Mouse (Mus musculus): ENCODE data around the gene Ldlrad2.

The Ldlrad2 gene

DNA sequence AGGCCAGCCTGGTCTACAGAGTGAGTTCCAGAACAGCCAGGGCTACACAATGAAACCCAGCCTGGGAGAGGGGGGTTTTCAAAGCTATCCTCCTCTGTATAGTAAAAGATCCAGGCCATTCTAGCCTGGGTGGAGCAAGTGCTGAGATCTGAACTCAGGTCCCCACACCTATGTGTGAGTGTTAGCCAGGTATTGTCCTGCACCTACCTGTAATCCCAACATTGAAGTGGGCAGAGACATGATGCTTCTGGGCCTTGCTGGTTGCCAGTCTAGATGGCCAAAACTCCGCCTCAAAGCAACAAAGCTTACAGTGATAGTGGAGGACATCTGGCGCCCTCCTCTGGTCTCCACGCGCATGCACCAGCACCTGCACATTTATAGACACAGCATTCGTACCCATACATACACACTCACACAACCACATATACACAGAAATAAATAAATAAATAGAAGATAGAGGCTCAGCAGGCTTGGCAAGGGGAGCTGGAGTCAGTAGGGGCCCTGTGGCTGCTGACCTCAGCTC lies 28.3 kb downstream of the Ldlrad2 start:
- peak; percentile 61 for DNase-seq

DNA sequence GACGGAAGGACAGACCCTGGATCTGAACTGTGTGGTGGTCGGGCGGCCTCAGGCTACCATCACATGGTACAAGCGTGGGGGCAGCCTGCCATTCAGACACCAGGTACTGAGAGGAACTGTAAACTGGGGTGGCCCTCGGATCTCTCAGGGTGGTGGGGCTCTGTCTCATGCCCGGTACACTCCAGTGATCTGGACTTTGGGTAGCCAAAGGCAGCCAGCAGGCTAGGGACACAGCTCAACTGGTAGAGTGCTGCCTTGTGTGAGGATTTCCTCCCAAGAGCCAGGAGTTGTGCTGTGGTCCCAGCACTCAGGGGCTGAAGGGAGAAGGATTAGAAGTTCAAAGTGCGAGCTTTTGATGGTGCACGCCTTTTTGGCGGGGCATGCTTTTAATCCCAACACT lies 28.8 kb downstream of the Ldlrad2 start:
- DNase-seq, result peak; percentile 32

DNA sequence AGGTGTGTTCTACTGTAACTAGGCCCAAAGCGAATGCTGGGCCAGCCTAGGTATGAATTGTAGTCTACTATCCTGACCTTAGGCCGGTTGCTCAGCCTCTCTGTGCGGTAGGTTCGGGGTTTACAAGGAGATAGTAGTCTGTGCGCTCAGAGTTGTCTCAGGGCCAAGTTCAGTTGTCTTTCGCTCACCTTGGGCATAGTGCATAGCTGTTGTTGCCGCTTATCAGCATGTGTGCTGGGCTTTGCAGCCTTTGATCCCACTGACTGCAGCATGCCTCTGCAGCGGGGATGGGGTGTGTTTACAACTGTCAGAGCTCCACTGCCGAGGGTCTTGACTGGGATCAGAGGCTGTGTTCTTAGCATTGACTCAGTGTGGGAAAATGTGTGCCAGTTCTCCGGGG lies 31.4 kb downstream of the Ldlrad2 start:
- DNase-seq, result no peak

DNA sequence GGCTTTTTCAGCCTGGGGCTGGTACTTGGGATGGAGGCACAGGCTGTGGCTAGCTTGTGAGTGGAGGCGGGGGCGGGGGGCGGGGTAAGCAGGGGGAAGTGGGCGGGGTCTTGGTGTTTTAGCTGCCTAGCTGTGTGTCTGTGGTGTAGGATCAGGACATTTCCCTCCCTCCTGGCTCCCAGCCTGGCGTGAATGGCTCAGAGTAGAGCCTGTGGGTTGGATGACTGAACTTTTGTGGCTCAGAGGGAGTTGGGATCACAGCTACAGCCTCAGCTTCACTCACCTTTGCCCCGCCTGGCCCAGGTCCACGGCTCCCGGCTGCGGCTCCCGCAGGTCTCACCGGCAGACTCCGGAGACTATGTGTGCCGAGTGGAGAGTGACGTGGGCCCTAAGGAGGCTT lies 34.0 kb downstream of the Ldlrad2 start:
- DNase-seq, result peak; percentile 86

DNA sequence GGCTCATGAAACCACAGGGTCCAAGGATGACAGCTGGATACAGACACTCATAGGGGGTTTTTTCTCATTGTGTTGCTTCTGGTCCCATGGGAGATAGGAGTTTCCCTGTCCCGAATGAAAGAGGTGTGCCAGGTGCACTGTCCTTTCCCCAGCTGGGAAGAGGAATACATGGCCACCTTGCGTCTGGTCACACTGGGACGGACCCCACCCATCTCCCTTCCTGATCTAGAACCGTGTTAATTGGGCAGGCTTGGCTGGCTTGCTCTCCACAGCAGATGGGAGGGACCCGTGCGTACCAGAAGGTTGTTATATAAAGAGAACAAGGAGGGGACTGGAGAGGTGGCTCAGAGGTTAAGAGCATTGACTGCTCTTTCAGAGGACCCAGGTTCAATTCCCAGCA lies 46.5 kb downstream of the Ldlrad2 start:
- no peak for DNase-seq

DNA sequence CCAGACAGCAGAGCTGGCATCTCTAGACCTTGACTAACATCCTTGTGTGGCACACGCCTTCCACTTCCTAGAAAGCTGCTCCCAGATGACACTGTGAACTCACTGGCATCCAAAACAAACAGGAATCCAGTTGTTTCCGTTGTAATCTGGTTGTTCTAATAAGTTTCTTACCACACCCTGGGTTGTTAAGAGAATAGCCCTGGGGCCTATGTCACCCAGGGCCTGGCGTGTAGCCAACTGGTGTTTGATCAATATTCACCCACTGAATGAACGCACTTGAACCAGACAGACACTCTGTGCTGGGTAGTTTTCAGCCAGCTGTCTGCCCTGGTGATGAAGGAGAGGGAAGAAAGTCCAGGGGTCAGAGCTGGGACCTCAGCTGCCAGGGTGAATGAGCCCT lies 47.0 kb downstream of the Ldlrad2 start:
- peak; percentile 80 for DNase-seq

DNA sequence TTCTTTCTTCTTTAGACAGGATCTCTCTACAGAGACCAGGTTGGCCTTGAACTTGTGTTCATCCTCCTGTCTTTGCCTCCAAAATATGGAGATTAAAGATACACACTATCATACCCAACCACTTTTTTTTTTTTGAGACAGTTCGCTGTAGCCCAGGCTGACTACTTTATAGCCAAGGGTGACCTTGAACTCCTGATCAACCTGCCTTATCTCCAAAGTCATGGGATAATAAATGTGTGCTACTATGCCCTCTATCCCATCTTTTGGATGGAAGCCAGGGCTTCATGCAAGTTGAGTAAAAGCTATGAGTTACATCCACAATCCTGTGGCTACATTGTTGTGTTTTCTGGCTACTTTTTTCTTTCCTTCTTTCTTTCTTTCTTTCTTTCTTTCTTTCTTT lies 48.9 kb downstream of the Ldlrad2 start:
- DNase-seq, result no peak

All from kidney, adult 9 months (tissue).